Mouse (Mus musculus): ENCODE results near the gene Slc41a1. TPM values are rescaled to one million over a fixed set of nuclear protein-coding genes. Genes with fewer than 3 reads are reported as not detected.

Gene Slc41a1
- polyA plus RNA-seq, 1 experiment from 2014 or later, result 15.4 TPM

DNA sequence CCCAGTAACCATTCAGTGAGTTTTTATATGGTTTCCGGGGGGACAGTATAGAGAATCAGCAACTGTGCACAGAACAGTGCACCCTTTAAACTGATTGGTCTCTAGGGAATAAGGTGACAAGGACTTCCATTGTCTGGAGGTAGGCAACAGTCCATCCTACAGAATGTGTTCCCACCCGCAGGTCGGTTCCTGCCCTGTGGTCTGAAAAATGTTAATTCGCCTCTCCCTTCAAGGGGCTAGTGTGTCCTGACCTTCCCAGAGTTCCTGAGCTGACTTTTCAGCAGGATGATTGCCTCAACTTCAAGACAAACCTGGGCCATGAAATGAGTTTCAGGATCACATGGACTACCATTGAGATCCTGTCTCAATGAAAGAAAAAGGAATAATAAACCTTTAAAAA, 64.1 kb downstream of the Slc41a1 start:
- Histone ChIP-seq H3K36me3 (ENCODE audit: control insufficient read depth, insufficient read depth) (no peaks in the 10 kb centered on the region), H3K4me3 (replicated peaks; ENCODE audit: low read length) (no peak overlapping the region), H3K27me3 (replicated peaks; ENCODE audit: control insufficient read depth, insufficient read depth, low read length) (no peaks in the 10 kb centered on the region), H3K4me1 (replicated peaks; ENCODE audit: control insufficient read depth, insufficient read depth, low read length) (peaks cover 3% of the 10 kb centered on the region), H3K4me2 (ENCODE audit: low read length) (no peak overlapping the region), H3K9ac (replicated peaks; ENCODE audit: low read depth, low read length) (no peak overlapping the region), H3K27ac (ENCODE audit: low read length) (no peak overlapping the region), H3K9me3 (ENCODE audit: control insufficient read depth, low read length) (no peaks in the 10 kb centered on the region)
- ATAC-seq, result no peak
- 76% methylated on average over 4 of the region's 4 CpGs for WGBS

Other genes starting within 250 kb of the Slc41a1 start
- gene Avpr1b, start 228.3 kb upstream of the Slc41a1 start, polyA plus RNA-seq (2015; fragmentation: Nextera tagmentation; extraction: Ambion mirVana), result 0.14 TPM in 1 of 2 replicates, not detected in the other
- gene Ctse, start 189.2 kb upstream of the Slc41a1 start, polyA plus RNA-seq (2015; fragmentation: Nextera tagmentation; extraction: Ambion mirVana), result not detected in 2 replicates
- gene Rab7b, start 138.8 kb upstream of the Slc41a1 start, polyA plus RNA-seq (2015; fragmentation: Nextera tagmentation; extraction: Ambion mirVana), result 1.0 and 1.2 TPM in 2 replicates
- gene Slc26a9, start 83.5 kb upstream of the Slc41a1 start, polyA plus RNA-seq (2015; fragmentation: Nextera tagmentation; extraction: Ambion mirVana), result 0.06 TPM in 1 of 2 replicates, not detected in the other
- gene Pm20d1, start 30.1 kb upstream of the Slc41a1 start, polyA plus RNA-seq (2015; fragmentation: Nextera tagmentation; extraction: Ambion mirVana), result 0.18 and 0.67 TPM in 2 replicates
- gene Rab29, start 39.7 kb downstream of the Slc41a1 start, polyA plus RNA-seq (2015; fragmentation: Nextera tagmentation; extraction: Ambion mirVana), result 8.8 and 9.0 TPM in 2 replicates
- 59.4 and 66.7 TPM in 2 replicates for gene Nucks1, start 83.0 kb downstream of the Slc41a1 start, polyA plus RNA-seq (2015; fragmentation: Nextera tagmentation; extraction: Ambion mirVana)
- gene Slc45a3, start 135.5 kb downstream of the Slc41a1 start, polyA plus RNA-seq (2015; fragmentation: Nextera tagmentation; extraction: Ambion mirVana), result 2.0 and 2.1 TPM in 2 replicates
- gene Elk4, start 180.1 kb downstream of the Slc41a1 start, polyA plus RNA-seq (2015; fragmentation: Nextera tagmentation; extraction: Ambion mirVana), result 12.5 and 13.5 TPM in 2 replicates
- gene Mfsd4a, start 240.6 kb downstream of the Slc41a1 start, polyA plus RNA-seq (2015; fragmentation: Nextera tagmentation; extraction: Ambion mirVana), result 10.9 and 11.2 TPM in 2 replicates

Data from forebrain, embryonic 16.5 days (tissue).